Mouse (Mus musculus) Patski (cell line): ENCODE measurements at regions not wholly inside any gene's neighbourhood (a gene's known extent, or its start where the extent isn't known, plus 50 kb on each side); places are given as distances from the start of the nearest gene placed in this dataset.

Source experiments
- ATAC-seq: fragments of 100-300 bp; one replicate; pipeline ENCODE4 v1.8.0; 2021
- CTCF ChIA-PET: fragments of 350-600 bp; sonication (Branson Sonifier 250); formaldehyde crosslinking; loops from one replicate; lab custom pipeline; 2022; ENCODE audit warnings: inconsistent platforms; lab: Charles Lee
- POLR2A ChIA-PET: fragments of 350-600 bp; sonication (Branson Sonifier 250); formaldehyde crosslinking; loops from one replicate; lab custom pipeline; 2022; ENCODE audit warnings: antibody characterized with exemption, inconsistent platforms; lab: Charles Lee
- DNase-seq: peaks from one replicate; pipeline ENCODE4 v3.0.0-alpha.2; 2011; ENCODE audit warnings: low read depth, low spot score
- H3K27me3 ChIP-seq: fragments of 371-371 bp; one replicate; pipeline ENCODE4 v1.5.1; 2021
- CTCF ChIP-seq: fragments of 100-300 bp; IDR thresholded peaks from one replicate; pipeline ENCODE4 v1.5.1; 2021
- in situ Hi-C: fragments of 300-500 bp; cut with MboI; formaldehyde crosslinking; loops from 3 replicates; pipeline ENCODE4 v1.11.1; 2018; ENCODE audit warnings: low pct_unique_long_range_greater_than_20kb, mixed read lengths

DNA sequence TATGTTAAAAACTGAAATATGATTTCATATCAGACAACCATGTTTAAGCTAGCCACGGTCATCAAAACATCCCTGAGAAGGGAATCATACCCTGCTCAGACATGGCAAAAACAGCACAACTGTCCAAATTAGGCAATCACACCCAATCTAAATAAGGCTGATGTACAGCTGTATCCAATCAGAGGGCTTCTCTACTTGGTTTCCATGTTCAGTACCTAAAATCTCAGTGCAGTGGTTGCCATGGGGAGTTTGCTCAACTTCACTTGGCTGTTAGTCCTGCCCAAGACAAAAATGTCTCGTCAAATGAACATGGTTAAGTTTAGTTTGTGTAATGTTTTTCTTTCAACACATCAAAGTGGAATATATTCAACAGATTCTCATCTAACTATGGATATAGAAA lies 987.0 kb downstream of the Cdh9 start:
- no peaks in the 10 kb centered on the region for H3K27me3 ChIP-seq
- in situ Hi-C loops: no loop called here
- no peak for TF ChIP-seq CTCF

DNA sequence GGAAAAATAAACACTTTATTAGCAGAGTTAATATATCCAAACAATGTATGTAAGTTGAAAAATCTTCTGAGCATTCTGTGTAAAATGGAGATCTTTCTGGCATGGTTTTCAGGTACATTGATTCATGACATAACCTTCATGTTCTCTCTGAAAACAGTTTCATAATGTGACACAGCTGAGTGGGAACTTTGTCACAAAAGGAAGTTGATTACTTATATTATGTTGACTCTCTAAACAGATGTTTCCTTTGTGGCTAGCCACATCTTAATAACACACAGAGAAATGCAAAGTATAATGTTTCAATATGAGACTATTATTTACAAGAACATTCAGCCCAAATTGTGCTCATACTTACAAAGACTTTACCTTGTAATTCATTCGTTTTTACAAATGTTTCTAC lies 1002.1 kb downstream of the Cdh9 start:
- ATAC-seq: no peak
- POLR2A ChIA-PET: no interaction called here
- in situ Hi-C loops: no loop called here
- CTCF ChIA-PET: no interaction called here
- H3K27me3 ChIP-seq: no peaks in the 10 kb centered on the region
- no peak for TF ChIP-seq CTCF
- DNase-seq: no peak

More for the DNA sequence above, 987.0 kb downstream of the Cdh9 start:
- ATAC-seq (no peak), DNase-seq (no peak)
- ChIA-PET POLR2A (no interaction called here), CTCF (no interaction called here)

DNA sequence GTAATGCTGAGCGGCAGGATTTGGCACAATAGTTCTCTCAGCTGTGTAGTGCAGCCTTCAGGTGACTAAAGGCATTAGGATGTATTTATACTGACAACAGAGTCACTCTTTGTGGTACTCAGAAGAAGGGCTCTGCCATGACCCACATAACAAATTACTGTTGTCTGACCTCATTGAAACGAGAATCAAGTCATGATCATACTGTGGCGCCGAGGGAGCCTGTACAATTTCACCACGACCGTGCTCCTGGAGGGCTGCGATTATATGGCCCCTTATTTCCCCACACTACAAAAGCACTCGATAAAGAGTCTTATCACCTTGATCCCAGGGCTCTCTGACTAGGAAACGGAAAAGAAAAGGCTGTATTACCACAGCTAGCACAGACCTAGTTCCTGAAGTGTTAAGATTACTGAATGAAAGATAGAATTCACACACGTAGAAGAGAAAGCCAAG lies 1041.7 kb downstream of the Cdh9 start:
- TF ChIP-seq CTCF: no peak
- in situ Hi-C loops: no loop called here
- POLR2A ChIA-PET: no interaction called here
- DNase-seq (no peak), ATAC-seq (no peak)
- CTCF ChIA-PET: no interaction called here
- H3K27me3 ChIP-seq: no peaks in the 10 kb centered on the region

DNA sequence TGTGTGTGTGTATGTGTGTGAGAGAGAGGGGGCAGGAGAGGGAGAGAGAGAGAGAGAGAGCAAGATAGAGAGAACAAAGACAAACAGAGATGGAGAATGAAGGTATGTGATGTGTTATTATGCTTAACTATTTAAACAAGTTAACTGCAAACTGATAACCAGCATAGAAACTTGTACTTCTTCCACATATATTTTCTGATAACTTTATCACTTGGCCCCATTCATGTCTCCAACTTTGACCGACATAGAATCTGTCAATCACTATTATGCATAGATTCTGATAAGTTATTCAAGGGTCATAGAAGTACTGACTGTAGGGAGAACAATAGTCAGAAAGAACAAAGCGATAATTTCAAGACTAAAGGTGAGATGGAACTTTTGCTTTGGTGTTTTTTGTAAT lies 1039.0 kb upstream of the Cdh10 start:
- TF ChIP-seq CTCF: no peak
- ChIA-PET CTCF (no interaction called here), POLR2A (no interaction called here)
- no peak for ATAC-seq
- no peak for DNase-seq
- in situ Hi-C loops: no loop called here
- no peaks in the 10 kb centered on the region for H3K27me3 ChIP-seq

DNA sequence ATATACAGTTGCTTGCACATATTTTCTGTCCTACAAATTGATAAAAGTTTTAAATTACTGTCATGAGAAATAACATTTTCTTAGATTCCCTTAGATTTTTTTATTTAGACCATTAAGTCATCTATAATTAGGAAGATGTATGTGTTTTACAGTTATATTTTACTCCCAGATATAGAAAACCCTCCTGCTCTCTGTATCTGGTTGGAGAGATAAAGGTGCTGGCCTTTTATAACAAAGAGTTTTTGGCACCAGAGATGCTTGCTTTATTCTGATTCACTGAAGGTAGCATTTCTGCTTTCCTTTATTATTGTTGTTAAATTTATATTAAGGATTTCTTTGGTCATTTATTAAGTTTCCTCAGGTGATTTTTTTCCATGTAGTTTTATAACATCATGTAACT lies 1035.4 kb upstream of the Cdh10 start:
- ChIA-PET POLR2A (no interaction called here), CTCF (no interaction called here)
- no peak for TF ChIP-seq CTCF
- in situ Hi-C loops: no loop called here
- no peak for DNase-seq
- H3K27me3 ChIP-seq: no peaks in the 10 kb centered on the region
- no peak for ATAC-seq

DNA sequence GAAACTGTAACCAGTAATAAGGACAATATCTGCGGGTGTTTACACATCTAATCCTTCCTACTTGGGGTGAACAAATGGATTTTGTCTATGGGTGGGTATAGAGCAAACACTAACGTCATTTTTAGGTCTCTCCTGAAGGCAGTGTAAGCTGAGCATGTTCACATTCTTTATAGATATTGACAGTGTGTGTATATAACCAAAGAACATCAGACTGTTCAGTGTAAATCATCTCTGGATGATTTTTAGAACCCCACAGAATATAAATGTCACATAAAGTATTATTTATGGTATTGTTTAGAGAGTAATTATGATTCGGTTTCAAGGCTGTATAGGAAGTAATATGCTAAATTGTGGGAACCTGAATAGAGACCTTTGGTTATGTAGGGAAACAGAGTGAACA lies 1021.2 kb upstream of the Cdh10 start:
- CTCF ChIA-PET: no interaction called here
- POLR2A ChIA-PET: no interaction called here

DNA sequence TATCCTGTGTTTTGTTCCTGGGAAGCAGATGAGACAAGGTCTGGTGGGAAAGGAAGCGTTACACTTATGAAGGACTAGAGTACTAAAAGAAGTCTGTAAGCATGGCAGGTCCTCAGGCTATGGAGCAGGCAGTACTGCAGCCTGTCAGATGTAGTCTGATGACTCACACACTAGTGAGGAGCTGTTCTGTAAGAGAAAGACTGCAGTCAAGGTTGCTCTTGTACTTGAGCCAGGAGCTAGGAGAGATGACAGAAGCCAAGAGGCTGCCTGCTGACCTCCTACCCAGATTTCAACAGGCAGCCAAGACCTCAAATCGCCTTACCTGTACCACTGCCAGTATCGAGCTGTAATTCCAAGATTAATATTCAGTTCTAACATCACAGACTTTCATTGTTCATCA lies 1017.3 kb upstream of the Cdh10 start:
- no peak for ATAC-seq
- in situ Hi-C loops: no loop called here
- no peaks in the 10 kb centered on the region for H3K27me3 ChIP-seq
- DNase-seq: no peak
- POLR2A ChIA-PET: no interaction called here
- TF ChIP-seq CTCF: no peak
- CTCF ChIA-PET: no interaction called here

More for the DNA sequence above, 1021.2 kb upstream of the Cdh10 start:
- ATAC-seq: no peak
- in situ Hi-C loops: no loop called here
- DNase-seq: no peak
- TF ChIP-seq CTCF: no peak
- H3K27me3 ChIP-seq: no peaks in the 10 kb centered on the region

DNA sequence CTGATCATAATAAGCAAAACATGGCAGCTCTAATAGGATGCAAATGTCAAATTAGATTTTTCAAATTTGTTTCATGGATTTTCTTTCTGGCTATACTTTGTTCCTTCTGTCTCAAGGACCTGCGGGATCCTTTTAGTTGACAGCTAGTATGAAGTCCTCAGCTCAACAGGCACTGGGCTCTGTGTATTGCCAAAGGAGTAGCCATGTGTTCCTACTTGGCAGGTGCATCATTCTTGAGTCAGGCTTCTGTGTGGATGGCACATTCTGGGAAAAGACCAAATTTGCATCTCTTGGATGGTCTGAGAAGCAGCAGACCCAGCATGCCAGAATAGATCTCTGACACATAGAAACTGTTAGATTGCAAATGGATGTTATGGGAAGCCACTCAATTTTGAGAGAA lies 1015.6 kb upstream of the Cdh10 start:
- no peak for TF ChIP-seq CTCF

DNA sequence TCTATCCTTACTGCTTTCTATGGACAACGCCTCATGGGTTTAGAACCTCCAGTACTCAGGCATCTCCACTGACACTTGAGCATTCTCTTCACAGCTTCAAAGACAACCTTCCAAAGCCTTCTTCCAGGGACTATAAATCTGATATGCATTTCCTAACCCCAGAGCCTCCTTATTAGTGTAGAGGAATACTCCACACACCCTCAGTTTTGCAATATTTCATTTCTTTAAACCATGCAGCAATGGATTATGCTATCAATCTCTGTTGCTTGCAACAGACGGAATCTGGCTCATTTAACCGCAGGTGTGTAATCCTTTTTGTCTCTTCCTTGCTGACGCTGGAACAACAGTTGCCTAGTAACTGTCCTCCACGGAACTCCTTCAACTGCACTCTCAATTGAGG lies 988.4 kb upstream of the Cdh10 start:
- no peak for TF ChIP-seq CTCF
- ChIA-PET CTCF (no interaction called here), POLR2A (no interaction called here)
- no peak for ATAC-seq
- H3K27me3 ChIP-seq: no peaks in the 10 kb centered on the region
- in situ Hi-C loops: no loop called here
- DNase-seq: no peak

More for the DNA sequence above, 1015.6 kb upstream of the Cdh10 start:
- DNase-seq (no peak), ATAC-seq (no peak)
- in situ Hi-C loops: no loop called here
- no peaks in the 10 kb centered on the region for H3K27me3 ChIP-seq
- POLR2A ChIA-PET: no interaction called here
- CTCF ChIA-PET: no interaction called here

DNA sequence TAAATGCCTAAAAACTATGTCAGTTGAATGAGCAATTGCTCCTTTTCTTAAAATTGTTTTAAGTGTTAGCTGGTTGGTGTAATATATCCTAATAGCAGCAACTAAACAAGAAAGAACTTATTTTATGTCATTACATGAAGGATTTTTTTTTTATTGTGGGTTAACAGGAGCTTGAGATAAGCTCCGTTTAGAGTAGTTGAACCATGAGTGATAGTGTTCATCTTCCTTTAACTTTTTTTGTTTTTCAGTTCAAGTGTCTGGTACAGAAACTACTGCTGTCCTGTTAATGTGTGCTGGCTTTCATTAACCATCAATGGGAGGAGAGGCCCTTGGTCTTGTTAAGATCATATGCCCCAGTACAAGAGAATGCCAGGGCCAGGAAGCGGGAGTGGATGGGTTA lies 986.8 kb upstream of the Cdh10 start:
- in situ Hi-C loops: no loop called here
- no peak for DNase-seq
- no peak for ATAC-seq
- no peaks in the 10 kb centered on the region for H3K27me3 ChIP-seq
- ChIA-PET POLR2A (no interaction called here), CTCF (no interaction called here)
- no peak for TF ChIP-seq CTCF

DNA sequence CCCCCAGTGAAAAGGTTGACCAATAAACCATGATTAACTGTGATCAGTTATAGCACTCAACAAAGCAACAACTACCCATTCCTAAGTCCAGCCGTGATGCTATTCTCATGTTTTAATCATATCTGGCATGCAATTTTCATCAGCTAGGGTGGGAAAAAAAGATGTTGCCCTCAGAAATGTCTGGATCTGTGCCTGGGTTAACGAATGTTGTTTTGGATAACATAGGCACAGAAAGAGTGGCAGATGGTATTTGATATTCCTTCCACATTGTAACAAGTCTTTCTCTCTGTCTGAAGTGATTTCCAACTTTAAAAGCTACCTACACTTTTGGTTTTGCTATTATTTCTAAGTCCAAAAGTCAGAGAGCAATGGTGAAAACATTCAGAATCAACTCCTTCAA lies 938.6 kb upstream of the Cdh10 start:
- DNase-seq (no peak), ATAC-seq (no peak)
- ChIA-PET CTCF (no interaction called here), POLR2A (no interaction called here)
- TF ChIP-seq CTCF: no peak
- in situ Hi-C loops: no loop called here
- H3K27me3 ChIP-seq: no peaks in the 10 kb centered on the region

DNA sequence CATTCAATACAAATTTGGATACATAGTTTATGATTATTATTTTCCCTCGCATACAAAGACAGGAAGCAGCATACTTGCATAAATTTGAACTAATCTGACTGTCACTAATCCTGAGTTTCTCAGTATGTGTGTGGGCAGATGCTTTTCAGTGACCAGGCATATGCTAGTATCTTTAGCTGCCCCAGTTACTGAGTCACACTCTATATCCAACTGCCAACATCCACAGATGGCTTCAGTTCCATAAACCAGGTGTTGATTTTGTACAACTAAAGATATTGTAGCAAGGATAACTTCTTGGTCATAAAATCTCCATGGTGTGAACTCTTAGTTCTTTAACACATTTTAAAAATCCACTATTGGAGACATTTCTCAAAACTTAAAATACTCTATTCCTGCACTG lies 929.4 kb upstream of the Cdh10 start:
- in situ Hi-C loops: no loop called here
- ChIA-PET POLR2A (no interaction called here), CTCF (no interaction called here)
- no peak for TF ChIP-seq CTCF
- H3K27me3 ChIP-seq: no peaks in the 10 kb centered on the region
- ATAC-seq (no peak), DNase-seq (no peak)
